Mouse (Mus musculus): ENCODE measurements around the gene Nrip1. TPM values are rescaled to one million over a fixed set of nuclear protein-coding genes. Genes with fewer than 3 reads are reported as not detected.

Gene Nrip1
- polyA plus RNA-seq, 1 experiment, result 16.0 TPM

DNA sequence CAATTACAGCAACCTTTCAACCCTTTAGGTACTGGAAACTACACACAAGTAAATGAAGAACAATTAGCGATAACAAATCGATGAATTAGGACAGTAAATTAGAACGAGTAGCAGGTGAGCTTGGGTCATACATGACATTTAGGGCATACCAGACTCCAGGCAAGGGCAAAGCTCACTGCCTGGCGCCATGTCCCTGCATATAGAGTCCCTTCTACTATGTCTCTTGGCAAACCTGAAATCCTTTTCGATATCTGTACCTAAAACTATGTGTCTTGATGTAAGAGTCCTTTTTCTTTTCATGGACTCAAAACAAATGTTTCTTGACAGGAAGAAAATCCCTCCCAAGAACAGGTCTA, 53.5 kb downstream of the Nrip1 start:
- no peak for TF ChIP-seq POLR2A (IDR thresholded peaks at IDR 0.05; ENCODE audit: low read depth, low read length)
- TF ChIP-seq CTCF (IDR thresholded peaks at IDR 0.05; ENCODE audit: borderline replicate concordance, insufficient read depth, low read length), result no peak

DNA sequence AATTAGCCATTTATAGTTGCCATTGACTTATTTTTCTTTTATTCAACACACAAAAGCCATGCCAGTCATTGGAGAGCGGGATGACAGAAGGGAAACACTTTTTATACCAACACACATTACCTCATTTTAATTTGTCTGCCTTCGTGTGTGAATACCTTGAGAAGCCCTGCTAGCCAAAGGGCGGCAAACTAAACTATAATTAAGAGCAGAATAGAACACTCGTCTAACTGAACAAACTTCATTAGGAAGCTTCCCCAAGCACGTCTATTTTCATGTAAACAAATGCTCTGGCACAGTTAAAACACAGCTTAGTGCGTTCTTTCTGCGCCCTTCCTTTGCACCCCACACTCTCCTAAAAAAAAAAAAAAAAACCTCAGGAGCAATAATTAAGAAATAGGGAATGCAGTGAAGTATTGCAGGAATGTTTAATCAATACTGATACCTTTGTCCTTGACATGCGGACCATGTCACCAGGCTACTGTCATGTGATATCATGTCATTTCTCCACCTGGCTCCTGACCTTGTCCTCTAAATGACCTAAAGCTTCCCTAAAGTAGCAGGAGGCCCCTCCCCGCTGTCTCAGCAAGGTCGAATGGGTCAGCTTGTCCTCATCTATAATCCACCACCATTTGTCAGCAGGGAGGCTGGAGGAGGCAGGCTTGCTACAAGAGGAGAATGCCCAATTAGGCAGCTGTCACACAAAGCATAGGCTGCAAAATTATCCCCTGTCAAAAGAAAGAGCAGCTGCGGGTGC, 54.1 kb downstream of the Nrip1 start:
- Histone ChIP-seq H3K4me1 (ENCODE audit: control insufficient read depth, insufficient read depth, low read length) (peaks cover 4% of the 10 kb centered on the region), H3K4me3 (ENCODE audit: insufficient read depth, low read length) (no peak overlapping the region), H3K27ac (ENCODE audit: insufficient read depth, low read length) (no peak overlapping the region)
- TF ChIP-seq CTCF (IDR thresholded peaks at IDR 0.05; ENCODE audit: borderline replicate concordance, insufficient read depth, low read length) (no peak), POLR2A (IDR thresholded peaks at IDR 0.05; ENCODE audit: low read depth, low read length) (no peak)

More for the DNA sequence above, 53.5 kb downstream of the Nrip1 start:
- Histone ChIP-seq H3K4me3 (ENCODE audit: insufficient read depth, low read length) (no peak overlapping the region), H3K4me1 (ENCODE audit: control insufficient read depth, insufficient read depth, low read length) (peaks cover 4% of the 10 kb centered on the region), H3K27ac (ENCODE audit: insufficient read depth, low read length) (no peak overlapping the region)

DNA sequence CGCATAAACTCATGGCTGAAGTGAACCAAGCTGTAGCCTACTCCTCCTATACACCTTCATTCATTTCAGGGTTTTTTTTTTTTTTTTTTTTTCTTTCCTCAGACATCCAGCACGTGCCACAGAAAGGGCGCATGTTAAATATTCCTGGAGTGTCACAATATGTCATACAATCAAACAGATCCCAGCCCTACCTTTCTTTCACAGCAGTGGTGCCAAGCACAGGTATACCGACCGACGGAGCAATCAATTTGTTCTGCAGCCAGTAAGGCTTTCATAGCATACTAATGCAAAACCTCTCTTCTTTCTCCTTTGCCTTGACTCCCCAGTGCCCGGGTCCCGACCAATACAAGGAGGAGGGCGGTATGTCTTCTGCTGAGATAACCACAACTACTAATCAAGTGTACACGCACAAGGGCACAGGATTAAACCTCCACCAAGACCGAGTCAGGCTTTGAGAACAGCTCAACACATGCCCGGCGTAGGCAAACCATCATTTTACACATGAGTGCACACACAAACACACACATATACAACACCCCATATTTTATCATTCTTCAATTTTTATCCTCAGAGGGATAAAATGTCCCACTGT, 55.2 kb downstream of the Nrip1 start:
- TF ChIP-seq CTCF (IDR thresholded peaks at IDR 0.05; ENCODE audit: borderline replicate concordance, insufficient read depth, low read length) (no peak), POLR2A (IDR thresholded peaks at IDR 0.05; ENCODE audit: low read depth, low read length) (no peak)
- H3K4me1 ChIP-seq (ENCODE audit: control insufficient read depth, insufficient read depth, low read length), result peaks cover 4% of the 10 kb centered on the region
- no peak overlapping the region for H3K27ac ChIP-seq (ENCODE audit: insufficient read depth, low read length)
- H3K4me3 ChIP-seq (ENCODE audit: insufficient read depth, low read length), result no peak overlapping the region

DNA sequence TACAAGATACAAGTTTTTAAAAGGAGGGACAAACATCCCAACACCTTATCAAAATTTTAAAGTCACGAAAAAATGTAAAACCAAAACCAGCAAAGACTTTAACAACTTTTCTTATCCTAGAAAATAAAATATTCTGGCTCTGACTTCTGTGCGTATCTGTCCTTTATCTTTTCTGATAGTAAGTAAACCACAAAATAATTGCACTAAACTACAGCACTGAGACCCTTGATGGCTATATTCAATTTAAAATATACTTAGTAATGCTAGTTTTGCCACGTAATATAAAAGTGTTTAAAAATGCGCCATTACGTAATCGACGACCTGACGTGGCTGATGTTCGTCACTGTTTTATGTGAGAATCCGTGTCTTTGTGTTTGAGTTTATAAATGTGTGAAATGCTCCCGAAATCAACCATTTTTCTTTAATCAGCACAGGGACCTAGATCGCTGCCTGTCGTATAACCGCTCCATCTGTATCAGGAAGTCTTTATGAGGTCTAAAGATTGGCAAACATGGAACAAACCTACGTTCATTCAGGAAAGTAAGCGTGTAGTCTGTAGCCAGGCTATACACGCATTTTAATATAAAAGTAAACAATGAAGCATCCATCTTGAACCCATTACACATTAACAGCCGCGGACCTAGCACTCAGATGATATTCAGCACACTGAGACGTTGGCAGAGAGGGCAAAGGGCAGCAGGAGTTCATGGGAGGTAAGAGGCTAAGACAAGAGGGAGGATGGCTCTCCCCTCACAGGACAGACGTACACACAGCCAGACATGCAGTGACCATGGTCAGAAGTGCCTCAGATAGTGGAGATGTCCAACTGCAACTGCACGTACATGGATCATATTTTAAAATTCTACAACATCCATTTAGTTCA, 56.4 kb downstream of the Nrip1 start:
- Histone ChIP-seq H3K4me3 (ENCODE audit: insufficient read depth, low read length) (no peak overlapping the region), H3K27ac (ENCODE audit: insufficient read depth, low read length) (no peak overlapping the region), H3K4me1 (ENCODE audit: control insufficient read depth, insufficient read depth, low read length) (peaks cover 2% of the 10 kb centered on the region)
- TF ChIP-seq CTCF (IDR thresholded peaks at IDR 0.05; ENCODE audit: borderline replicate concordance, insufficient read depth, low read length), result no peak
- no peak for TF ChIP-seq POLR2A (IDR thresholded peaks at IDR 0.05; ENCODE audit: low read depth, low read length)

DNA sequence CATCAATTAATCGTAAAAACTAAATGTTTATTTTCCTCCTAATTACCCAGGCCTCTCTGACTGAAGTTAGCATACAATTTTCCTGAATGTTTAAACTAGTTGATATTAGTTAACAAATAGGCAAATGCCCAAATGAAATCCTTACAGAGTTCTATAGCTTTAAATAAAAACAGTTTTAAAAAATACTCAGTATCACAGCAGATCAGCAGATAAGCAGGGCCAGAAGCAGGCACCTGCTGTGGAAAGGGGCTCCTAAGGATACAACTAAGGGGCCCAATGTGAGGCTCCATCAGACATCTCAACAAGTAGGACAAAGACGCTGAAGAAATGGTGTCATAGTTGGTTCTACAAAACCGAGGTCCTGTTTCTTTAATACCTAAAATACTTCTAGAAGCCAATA, 58.0 kb downstream of the Nrip1 start:
- H3K4me1 ChIP-seq (ENCODE audit: control insufficient read depth, insufficient read depth, low read length), result 0 out of 2 replicates have a peak, but pooled peaks cover 2% of the 10 kb centered on the region
- no peak overlapping the region for H3K27ac ChIP-seq (ENCODE audit: insufficient read depth, low read length)
- no peak overlapping the region for H3K4me3 ChIP-seq (ENCODE audit: insufficient read depth, low read length)
- TF ChIP-seq POLR2A (IDR thresholded peaks at IDR 0.05; ENCODE audit: low read depth, low read length) (no peak), CTCF (IDR thresholded peaks at IDR 0.05; ENCODE audit: borderline replicate concordance, insufficient read depth, low read length) (no peak)

DNA sequence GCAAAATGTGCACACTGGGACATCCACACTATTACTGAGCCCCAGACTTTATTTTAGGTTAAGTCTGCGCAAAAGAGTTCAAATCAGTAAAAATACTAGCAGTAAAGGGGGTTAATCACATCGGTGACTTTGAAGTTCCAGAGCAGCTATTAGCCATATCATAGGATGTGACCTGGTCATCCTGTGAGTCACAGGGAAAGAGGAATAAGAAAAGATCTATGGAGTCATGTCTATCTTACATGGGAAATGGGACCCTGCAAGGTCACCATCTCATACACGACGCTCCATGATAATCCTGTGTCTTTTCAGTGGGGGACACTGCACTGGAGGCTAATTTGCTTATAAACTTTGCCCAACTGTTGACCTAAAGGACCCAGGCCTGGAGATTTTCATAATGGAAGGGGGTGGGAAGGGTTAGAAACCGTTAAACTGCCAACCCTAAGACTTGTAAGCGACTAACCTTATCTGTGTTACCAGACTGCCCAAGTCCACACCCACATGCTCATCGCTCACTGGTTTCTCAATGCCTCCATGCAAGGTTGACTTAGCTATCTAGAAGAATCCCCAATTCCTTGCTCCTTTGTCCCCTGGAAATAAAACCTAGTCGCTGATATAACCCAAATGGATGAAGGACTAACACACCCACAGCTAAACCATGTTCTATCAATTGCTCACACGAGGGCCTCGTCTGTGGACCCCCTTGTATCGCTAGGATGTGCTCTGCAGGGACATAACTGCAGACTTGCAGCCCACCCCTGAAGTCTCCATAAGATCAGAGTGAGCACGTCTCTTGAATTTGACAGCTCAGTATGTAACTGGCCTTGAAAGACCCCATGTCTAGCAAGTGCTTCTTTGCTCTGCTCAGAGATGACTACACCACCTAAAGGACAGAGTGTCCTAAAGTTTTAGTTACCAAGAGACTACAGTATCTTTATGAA, 59.3 kb downstream of the Nrip1 start:
- Histone ChIP-seq H3K27ac (ENCODE audit: insufficient read depth, low read length) (no peak overlapping the region), H3K4me1 (ENCODE audit: control insufficient read depth, insufficient read depth, low read length) (0 out of 2 replicates have a peak, but pooled peaks cover 2% of the 10 kb centered on the region), H3K4me3 (ENCODE audit: insufficient read depth, low read length) (no peak overlapping the region)
- TF ChIP-seq POLR2A (IDR thresholded peaks at IDR 0.05; ENCODE audit: low read depth, low read length) (no peak), CTCF (IDR thresholded peaks at IDR 0.05; ENCODE audit: borderline replicate concordance, insufficient read depth, low read length) (no peak)

DNA sequence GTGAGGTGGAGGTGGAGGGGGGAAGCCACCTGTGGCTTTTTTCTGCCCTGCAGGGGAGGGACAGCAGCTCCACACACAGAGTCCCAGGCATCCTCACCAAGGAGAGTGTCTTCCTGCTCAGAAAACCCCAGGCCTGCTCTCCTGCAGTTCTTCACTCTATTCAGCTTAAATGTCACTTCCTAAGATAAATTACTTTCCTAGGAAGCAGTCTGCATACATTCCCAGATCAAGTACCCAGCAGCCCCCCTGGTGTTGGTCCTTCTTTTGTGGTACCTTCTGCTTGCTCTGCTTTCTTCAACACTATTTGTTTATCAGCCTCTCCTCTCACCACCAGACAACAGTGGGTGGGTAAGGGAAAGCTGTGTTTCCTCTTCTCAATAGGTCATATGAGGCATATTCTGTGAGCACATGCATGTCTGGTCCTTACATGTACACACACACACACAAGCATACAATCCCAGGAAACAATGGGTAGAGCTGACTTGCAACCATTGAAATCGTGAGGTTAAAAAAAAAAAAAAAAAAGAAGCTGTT, 60.7 kb downstream of the Nrip1 start:
- TF ChIP-seq CTCF (IDR thresholded peaks at IDR 0.05; ENCODE audit: borderline replicate concordance, insufficient read depth, low read length) (no peak), POLR2A (IDR thresholded peaks at IDR 0.05; ENCODE audit: low read depth, low read length) (no peak)
- no peak overlapping the region for H3K27ac ChIP-seq (ENCODE audit: insufficient read depth, low read length)
- no peak overlapping the region for H3K4me3 ChIP-seq (ENCODE audit: insufficient read depth, low read length)
- 0 out of 2 replicates have a peak, but pooled peaks cover 2% of the 10 kb centered on the region for H3K4me1 ChIP-seq (ENCODE audit: control insufficient read depth, insufficient read depth, low read length)

DNA sequence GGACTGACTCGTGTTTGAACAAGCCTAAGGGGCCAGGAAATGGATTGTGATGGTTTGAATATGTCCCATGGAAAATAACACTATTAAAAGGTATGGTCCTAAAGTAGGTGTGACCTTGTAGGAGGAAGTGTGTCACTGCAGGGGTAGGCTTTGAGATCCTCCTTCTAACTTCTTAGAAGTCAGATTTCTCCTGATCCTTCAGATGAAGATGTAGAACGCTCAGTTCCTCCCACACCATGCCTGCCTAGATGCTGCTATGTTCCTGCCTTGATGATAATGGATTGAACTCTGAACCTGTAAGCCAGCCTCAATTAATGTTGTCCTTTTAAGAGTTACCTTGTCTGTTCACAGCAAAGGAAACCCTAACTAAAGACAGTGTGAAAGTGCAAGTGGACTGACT, 62.8 kb downstream of the Nrip1 start:
- no peak overlapping the region for H3K27ac ChIP-seq (ENCODE audit: insufficient read depth, low read length)

More for the DNA sequence above, 62.8 kb downstream of the Nrip1 start:
- TF ChIP-seq POLR2A (IDR thresholded peaks at IDR 0.05; ENCODE audit: low read depth, low read length) (no peak), CTCF (IDR thresholded peaks at IDR 0.05; ENCODE audit: borderline replicate concordance, insufficient read depth, low read length) (no peak)
- no peak overlapping the region for H3K4me3 ChIP-seq (ENCODE audit: insufficient read depth, low read length)
- no peaks in the 10 kb centered on the region for H3K4me1 ChIP-seq (ENCODE audit: control insufficient read depth, insufficient read depth, low read length)
